Mouse (Mus musculus): ENCODE results near the gene Gcm1. TPM values are rescaled to one million over a fixed set of nuclear protein-coding genes. Genes with fewer than 3 reads are reported as not detected.
A peak's percentile ranks its signal among the peaks of the same experiment; 100 is the strongest.

Gene Gcm1
- polyA plus RNA-seq, 1 experiment from 2014 or later = not detected

- WGBS = 78% methylated on average over 5 of the region's 5 CpGs
- Histone ChIP-seq H3K4me2 (ENCODE audit: low read length) (no peak overlapping the region), H3K9me3 (ENCODE audit: control insufficient read depth, low read length) (no peaks in the 10 kb centered on the region), H3K4me1 (replicated peaks; ENCODE audit: control insufficient read depth, insufficient read depth, low read length) (no peaks in the 10 kb centered on the region), H3K27me3 (replicated peaks; ENCODE audit: control insufficient read depth, insufficient read depth, low read length) (no peaks in the 10 kb centered on the region), H3K36me3 (ENCODE audit: control insufficient read depth, insufficient read depth, low read length) (no peaks in the 10 kb centered on the region), H3K27ac (ENCODE audit: low read depth) (no peak overlapping the region), H3K9ac (ENCODE audit: low read length) (no peak overlapping the region), H3K4me3 (ENCODE audit: low read depth, low read length) (no peak overlapping the region)
- ATAC-seq (replicated peaks; ENCODE audit: low FRiP score, low TSS enrichment, low read depth) (no peak), DNase-seq (ENCODE audit: low spot score) (no peak)
Observed at GRCm38 (mm10) chr9:78035296-78035695, 16.4 kb upstream of the Gcm1 start.

- H3K4me3 ChIP-seq (ENCODE audit: low read depth, low read length) = no peak overlapping the region
- 0 out of 2 replicates have a peak, but pooled peaks cover 3% of the 10 kb centered on the region for H3K4me1 ChIP-seq (replicated peaks; ENCODE audit: control insufficient read depth, insufficient read depth, low read length)
- H3K9ac ChIP-seq (ENCODE audit: low read length) = no peak overlapping the region
- no peaks in the 10 kb centered on the region for H3K27me3 ChIP-seq (replicated peaks; ENCODE audit: control insufficient read depth, insufficient read depth, low read length)
- no peak overlapping the region for H3K4me2 ChIP-seq (ENCODE audit: low read length)
- 86% methylated on average over 8 of the region's 8 CpGs for WGBS
- DNase-seq (ENCODE audit: low spot score) (no peak), ATAC-seq (replicated peaks; ENCODE audit: low FRiP score, low TSS enrichment, low read depth) (no peak)
- H3K9me3 ChIP-seq (ENCODE audit: control insufficient read depth, low read length) = no peaks in the 10 kb centered on the region
- H3K36me3 ChIP-seq (ENCODE audit: control insufficient read depth, insufficient read depth, low read length) = no peaks in the 10 kb centered on the region
- no peak overlapping the region for H3K27ac ChIP-seq (ENCODE audit: low read depth)
Observed at GRCm38 (mm10) chr9:78035831-78036230, 15.9 kb upstream of the Gcm1 start.

DNA sequence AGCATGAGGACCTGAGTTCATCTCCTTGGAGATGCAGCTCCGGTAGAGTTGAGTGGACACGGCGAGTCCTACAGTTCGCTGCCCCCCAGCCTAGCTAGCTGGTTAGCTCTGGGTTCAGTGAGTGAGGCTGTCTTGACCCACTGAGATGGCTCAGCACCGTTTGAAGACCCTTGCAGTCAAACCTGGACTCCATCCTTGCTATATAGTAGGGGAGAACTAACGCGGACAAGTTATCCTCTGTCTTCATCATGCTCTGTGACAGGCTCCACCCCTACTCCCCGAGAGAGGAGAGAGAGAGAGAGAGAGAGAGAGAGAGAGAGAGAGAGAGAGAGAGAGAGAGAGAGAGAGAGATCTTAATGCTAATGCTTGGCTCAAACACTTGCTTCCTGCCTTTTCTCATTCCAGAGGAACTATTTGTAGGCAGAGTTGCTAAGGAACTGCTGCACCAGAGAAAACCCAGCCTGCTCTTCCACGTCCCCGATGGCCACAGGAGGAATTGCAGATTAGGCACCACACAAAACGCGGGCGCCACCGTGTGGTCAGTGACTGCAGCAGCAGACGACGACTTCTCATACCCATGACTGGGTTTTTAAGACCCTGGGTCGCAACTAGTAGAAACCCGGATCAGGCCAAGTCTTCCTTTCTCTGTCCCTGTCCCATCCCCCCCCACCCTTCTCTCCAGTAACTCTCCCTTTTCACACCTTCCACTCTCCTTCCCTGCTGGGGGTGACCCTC lies 12.8 kb upstream of the Gcm1 start:
- H3K4me2 ChIP-seq (ENCODE audit: low read length) = no peak overlapping the region
- WGBS = 35% methylated on average over 18 of the region's 18 CpGs
- no peaks in the 10 kb centered on the region for H3K36me3 ChIP-seq (ENCODE audit: control insufficient read depth, insufficient read depth, low read length)
- no peak overlapping the region for H3K4me3 ChIP-seq (ENCODE audit: low read depth, low read length)
- H3K9me3 ChIP-seq (ENCODE audit: control insufficient read depth, low read length) = no peaks in the 10 kb centered on the region
- ATAC-seq (replicated peaks; ENCODE audit: low FRiP score, low TSS enrichment, low read depth) = peak; percentile 48; the same call in 1 of the 2 replicates
- peak; percentile 92 for DNase-seq (ENCODE audit: low spot score)
- no peak overlapping the region for H3K27ac ChIP-seq (ENCODE audit: low read depth)
- no peak overlapping the region for H3K9ac ChIP-seq (ENCODE audit: low read length)
- 0 out of 2 replicates have a peak, but pooled peaks cover 3% of the 10 kb centered on the region for H3K4me1 ChIP-seq (replicated peaks; ENCODE audit: control insufficient read depth, insufficient read depth, low read length)
- no peaks in the 10 kb centered on the region for H3K27me3 ChIP-seq (replicated peaks; ENCODE audit: control insufficient read depth, insufficient read depth, low read length)

DNA sequence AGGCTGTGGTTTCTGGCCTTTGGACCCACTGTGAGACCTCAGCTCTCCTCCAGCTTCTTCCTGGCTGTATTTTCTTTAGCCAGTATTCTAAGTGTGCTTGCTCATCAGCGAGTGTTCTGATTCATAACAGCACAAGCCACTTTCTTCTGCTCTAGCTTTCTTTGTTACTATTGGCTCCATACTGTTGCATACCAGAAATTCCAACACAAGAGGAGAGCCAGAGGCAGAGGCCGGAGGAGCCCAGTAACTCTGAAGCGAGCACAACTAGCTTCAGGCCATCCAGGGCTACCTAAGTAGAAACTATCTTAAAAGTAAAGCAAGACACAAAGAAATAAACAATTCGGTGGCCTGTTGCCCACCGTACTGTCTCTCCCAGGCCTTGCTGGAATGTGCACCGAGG lies 6.6 kb upstream of the Gcm1 start:
- H3K9ac ChIP-seq (ENCODE audit: low read length) = no peak overlapping the region
- peak overlapping the region; percentile 70 for H3K27ac ChIP-seq (ENCODE audit: low read depth)
- peaks cover 3% of the 10 kb centered on the region; the same call in 1 of the 2 replicates for H3K4me1 ChIP-seq (replicated peaks; ENCODE audit: control insufficient read depth, insufficient read depth, low read length)
- WGBS = 22% methylated on average over 6 of the region's 6 CpGs
- no peaks in the 10 kb centered on the region for H3K36me3 ChIP-seq (ENCODE audit: control insufficient read depth, insufficient read depth, low read length)
- H3K4me3 ChIP-seq (ENCODE audit: low read depth, low read length) = no peak overlapping the region
- ATAC-seq (replicated peaks; ENCODE audit: low FRiP score, low TSS enrichment, low read depth) (0 out of 2 replicates have a peak, but pooled peaks have one; percentile 37), DNase-seq (ENCODE audit: low spot score) (no peak)
- no peak overlapping the region for H3K4me2 ChIP-seq (ENCODE audit: low read length)
- H3K27me3 ChIP-seq (replicated peaks; ENCODE audit: control insufficient read depth, insufficient read depth, low read length) = no peaks in the 10 kb centered on the region
- no peaks in the 10 kb centered on the region for H3K9me3 ChIP-seq (ENCODE audit: control insufficient read depth, low read length)

DNA sequence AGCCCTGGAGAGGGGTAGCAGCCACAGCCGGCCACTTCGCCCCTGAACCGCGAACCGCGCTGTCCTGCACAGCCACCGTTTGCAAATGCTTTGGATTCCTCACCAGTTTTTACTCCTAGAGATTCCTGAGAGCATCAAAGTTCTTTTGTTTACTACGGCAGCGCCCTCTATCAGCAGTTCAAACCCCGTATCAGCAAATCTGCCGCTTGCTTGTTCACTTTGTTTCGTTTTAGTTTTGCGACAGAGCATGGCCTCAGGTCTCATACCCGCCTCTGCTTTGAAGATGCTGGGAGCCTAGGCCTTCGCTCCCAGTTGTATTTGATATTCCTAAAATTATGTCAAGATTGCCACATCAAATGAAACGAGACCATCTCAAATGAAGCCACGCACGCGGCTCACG lies 5.0 kb upstream of the Gcm1 start:
- Histone ChIP-seq H3K27me3 (replicated peaks; ENCODE audit: control insufficient read depth, insufficient read depth, low read length) (no peaks in the 10 kb centered on the region), H3K36me3 (ENCODE audit: control insufficient read depth, insufficient read depth, low read length) (no peaks in the 10 kb centered on the region), H3K27ac (ENCODE audit: low read depth) (no peak overlapping the region), H3K4me3 (ENCODE audit: low read depth, low read length) (0 out of 2 replicates have a peak overlapping the region, but pooled peaks have one; percentile 13), H3K9ac (ENCODE audit: low read length) (no peak overlapping the region), H3K4me2 (ENCODE audit: low read length) (peak overlapping the region; percentile 20; the same call in 1 of the 2 replicates), H3K4me1 (replicated peaks; ENCODE audit: control insufficient read depth, insufficient read depth, low read length) (no peaks in the 10 kb centered on the region; the same call in 1 of the 2 replicates), H3K9me3 (ENCODE audit: control insufficient read depth, low read length) (no peaks in the 10 kb centered on the region)
- 54% methylated on average over 20 of the region's 20 CpGs for WGBS
- ATAC-seq (replicated peaks; ENCODE audit: low FRiP score, low TSS enrichment, low read depth) (no peak), DNase-seq (ENCODE audit: low spot score) (no peak)

DNA sequence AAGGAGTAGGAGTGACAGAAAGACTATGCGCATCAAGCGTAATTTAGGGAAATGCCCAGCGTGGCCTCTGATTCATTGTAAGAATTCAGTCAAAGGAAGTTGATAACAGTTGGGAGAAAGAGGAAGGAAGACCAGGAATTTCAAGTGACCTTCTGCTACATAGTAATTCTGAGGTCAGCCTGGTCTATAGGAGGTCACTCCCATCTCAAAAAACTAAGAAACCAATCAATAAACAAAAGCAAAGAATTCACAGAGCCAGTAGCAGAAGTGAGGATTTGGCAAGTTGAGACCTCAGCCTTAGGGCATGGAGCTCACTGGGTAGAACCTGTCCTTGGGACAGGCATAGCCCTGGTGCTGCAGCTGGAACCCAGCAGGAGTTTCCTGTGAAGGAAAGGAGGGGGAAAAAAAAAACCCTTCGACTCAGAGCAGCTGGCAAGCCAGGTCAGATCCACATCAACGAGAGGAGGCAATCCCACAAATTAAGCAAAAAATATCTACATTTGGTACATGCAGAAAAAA lies 1.2 kb upstream of the Gcm1 start:
- DNase-seq (ENCODE audit: low spot score) (no peak), ATAC-seq (replicated peaks; ENCODE audit: low FRiP score, low TSS enrichment, low read depth) (no peak)
- H3K27me3 ChIP-seq (replicated peaks; ENCODE audit: control insufficient read depth, insufficient read depth, low read length) = no peaks in the 10 kb centered on the region
- H3K4me1 ChIP-seq (replicated peaks; ENCODE audit: control insufficient read depth, insufficient read depth, low read length) = no peaks in the 10 kb centered on the region
- no peak overlapping the region for H3K4me3 ChIP-seq (ENCODE audit: low read depth, low read length)
- no peak overlapping the region for H3K9ac ChIP-seq (ENCODE audit: low read length)
- 43% methylated on average over 5 of the region's 5 CpGs for WGBS
- H3K9me3 ChIP-seq (ENCODE audit: control insufficient read depth, low read length) = no peaks in the 10 kb centered on the region
- H3K4me2 ChIP-seq (ENCODE audit: low read length) = no peak overlapping the region
- H3K27ac ChIP-seq (ENCODE audit: low read depth) = no peak overlapping the region
- no peaks in the 10 kb centered on the region for H3K36me3 ChIP-seq (ENCODE audit: control insufficient read depth, insufficient read depth, low read length)

DNA sequence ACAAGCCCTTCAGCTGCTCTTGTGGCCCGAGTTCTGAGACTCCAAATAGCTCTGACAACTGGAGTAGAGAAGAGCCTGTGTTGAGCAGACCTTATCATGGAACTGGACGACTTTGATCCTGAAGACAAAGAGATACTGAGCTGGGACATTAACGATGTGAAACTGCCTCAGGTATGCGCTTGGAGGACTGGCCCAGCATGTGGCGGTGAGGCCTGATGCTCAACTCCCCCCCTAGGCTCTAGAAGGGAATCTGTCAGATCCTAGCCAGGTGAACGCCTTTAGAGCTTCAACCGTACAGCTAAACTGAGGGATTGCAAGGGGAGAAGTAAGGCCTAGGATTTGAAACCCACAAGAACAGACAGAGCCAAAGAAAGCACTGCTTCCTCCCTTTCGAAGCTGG lies 2.1 kb downstream of the Gcm1 start:
- no peak overlapping the region for H3K4me3 ChIP-seq (ENCODE audit: low read depth, low read length)
- H3K27me3 ChIP-seq (replicated peaks; ENCODE audit: control insufficient read depth, insufficient read depth, low read length) = no peaks in the 10 kb centered on the region
- ATAC-seq (replicated peaks; ENCODE audit: low FRiP score, low TSS enrichment, low read depth) (no peak), DNase-seq (ENCODE audit: low spot score) (no peak)
- H3K27ac ChIP-seq (ENCODE audit: low read depth) = no peak overlapping the region
- no peak overlapping the region for H3K9ac ChIP-seq (ENCODE audit: low read length)
- H3K36me3 ChIP-seq (ENCODE audit: control insufficient read depth, insufficient read depth, low read length) = no peaks in the 10 kb centered on the region
- 65% methylated on average over 8 of the region's 8 CpGs for WGBS
- H3K9me3 ChIP-seq (ENCODE audit: control insufficient read depth, low read length) = no peaks in the 10 kb centered on the region
- H3K4me2 ChIP-seq (ENCODE audit: low read length) = no peak overlapping the region
- H3K4me1 ChIP-seq (replicated peaks; ENCODE audit: control insufficient read depth, insufficient read depth, low read length) = no peaks in the 10 kb centered on the region

DNA sequence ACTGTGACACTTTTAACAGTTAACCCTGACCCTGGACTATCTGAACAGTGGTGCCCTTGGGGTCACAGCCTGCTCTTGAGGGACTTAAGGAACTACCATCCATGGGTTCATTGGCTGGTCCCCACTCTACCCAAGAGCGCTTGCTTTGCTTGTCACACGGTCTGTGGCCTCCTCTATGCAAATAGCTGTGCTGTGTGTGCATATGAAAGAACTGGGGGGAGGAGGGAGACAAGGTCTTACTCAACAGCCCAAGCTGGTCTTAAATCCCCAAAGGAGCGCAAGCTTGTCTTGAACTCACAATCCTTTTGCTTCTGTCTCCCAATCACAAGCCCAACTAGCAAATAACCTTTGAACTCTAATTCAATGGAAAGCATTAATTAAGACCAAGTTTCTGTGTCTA lies 2.6 kb downstream of the Gcm1 start:
- no peak overlapping the region for H3K9ac ChIP-seq (ENCODE audit: low read length)
- H3K36me3 ChIP-seq (ENCODE audit: control insufficient read depth, insufficient read depth, low read length) = no peaks in the 10 kb centered on the region
- 75% methylated on average over 3 of the region's 3 CpGs for WGBS
- no peaks in the 10 kb centered on the region for H3K4me1 ChIP-seq (replicated peaks; ENCODE audit: control insufficient read depth, insufficient read depth, low read length)
- no peak overlapping the region for H3K4me2 ChIP-seq (ENCODE audit: low read length)
- DNase-seq (ENCODE audit: low spot score) (no peak), ATAC-seq (replicated peaks; ENCODE audit: low FRiP score, low TSS enrichment, low read depth) (no peak)
- no peaks in the 10 kb centered on the region for H3K27me3 ChIP-seq (replicated peaks; ENCODE audit: control insufficient read depth, insufficient read depth, low read length)
- no peak overlapping the region for H3K27ac ChIP-seq (ENCODE audit: low read depth)
- H3K4me3 ChIP-seq (ENCODE audit: low read depth, low read length) = no peak overlapping the region
- no peaks in the 10 kb centered on the region for H3K9me3 ChIP-seq (ENCODE audit: control insufficient read depth, low read length)

Data from intestine, embryonic 14.5 days (tissue).